Comparison of ENCODE assay signal across 8 mouse cellular contexts in genomic region chr6:86479816-86480188, GRCm38 (mm10). TPM values are rescaled to one million over a fixed set of nuclear protein-coding genes. Genes with fewer than 3 reads are reported as not detected.
DNase-seq lines count a peak whose midpoint lies in the region; ATAC-seq and TF ChIP-seq lines count a peak whose summit lies in the region.

No protein-coding gene starts in this region.

- ATAC-seq in hindbrain, embryonic 12.5 days (ENCODE audit: low FRiP score): no peak
- ATAC-seq in hindbrain, embryonic 16.5 days: no peak
- peak; percentile 58 for ATAC-seq in limb, embryonic 14.5 days (ENCODE audit: low FRiP score, low read depth)

- H3K36me3 ChIP-seq in hindbrain, embryonic 12.5 days: no peaks in the 10 kb centered on the region
- H3K36me3 ChIP-seq in hindbrain, embryonic 16.5 days (ENCODE audit: control insufficient read depth, insufficient read depth, low read length): no peaks in the 10 kb centered on the region
- H3K36me3 ChIP-seq in testis, adult 2 months (ENCODE audit: control insufficient read depth, insufficient read depth, low read length): no peaks in the 10 kb centered on the region
- no peaks in the 10 kb centered on the region for H3K36me3 ChIP-seq in limb, embryonic 14.5 days (ENCODE audit: control insufficient read depth, insufficient read depth, low read length)

- H3K9me3 ChIP-seq in hindbrain, embryonic 12.5 days (replicated peaks): no peaks in the 10 kb centered on the region
- H3K9me3 ChIP-seq in hindbrain, embryonic 16.5 days (ENCODE audit: control insufficient read depth, low read length): no peaks in the 10 kb centered on the region
- no peaks in the 10 kb centered on the region for H3K9me3 ChIP-seq in limb, embryonic 14.5 days (ENCODE audit: control insufficient read depth, low read length)

- no peak overlapping the region for H3K9ac ChIP-seq in hindbrain, embryonic 12.5 days
- no peak overlapping the region for H3K9ac ChIP-seq in hindbrain, embryonic 16.5 days (ENCODE audit: low read depth, low read length)
- no peak overlapping the region for H3K9ac ChIP-seq in limb, embryonic 14.5 days (ENCODE audit: low read depth, low read length, severe bottlenecking)

- no peaks in the 10 kb centered on the region for H3K27me3 ChIP-seq in hindbrain, embryonic 12.5 days
- no peaks in the 10 kb centered on the region for H3K27me3 ChIP-seq in hindbrain, embryonic 16.5 days (replicated peaks; ENCODE audit: control insufficient read depth, insufficient read depth, low read length)
- H3K27me3 ChIP-seq in testis, adult 2 months (ENCODE audit: control insufficient read depth, insufficient read depth, low read length): no peaks in the 10 kb centered on the region
- no peaks in the 10 kb centered on the region for H3K27me3 ChIP-seq in limb, embryonic 14.5 days (ENCODE audit: control insufficient read depth, insufficient read depth, low read length)

- intact Hi-C loops in left cerebral cortex, postnatal 14 days (cut with DNase I): no loop called here

- H3K27ac ChIP-seq in hindbrain, embryonic 12.5 days: peak overlapping the region; percentile 81; the same call in 1 of the 2 replicates
- no peak overlapping the region for H3K27ac ChIP-seq in hindbrain, embryonic 16.5 days (ENCODE audit: low read depth, low read length)
- peak overlapping the region; percentile 49; the same call in 1 of the 2 replicates for H3K27ac ChIP-seq in testis, adult 2 months (ENCODE audit: control insufficient read depth, insufficient read depth, low read depth, low read length)
- H3K27ac ChIP-seq in limb, embryonic 14.5 days (replicated peaks; ENCODE audit: low read depth, low read length): peak overlapping the region; percentile 94

- H3K4me2 ChIP-seq in hindbrain, embryonic 12.5 days (replicated peaks): no peak overlapping the region
- H3K4me2 ChIP-seq in hindbrain, embryonic 16.5 days (ENCODE audit: low read length): no peak overlapping the region
- peak overlapping the region; percentile 44; the same call in 1 of the 2 replicates for H3K4me2 ChIP-seq in limb, embryonic 14.5 days (replicated peaks; ENCODE audit: low read depth, low read length, severe bottlenecking)

- no peak for DNase-seq in testis, postnatal 14 days (ENCODE audit: low spot score)
- DNase-seq in limb, embryonic 14.5 days (ENCODE audit: low spot score): peak; percentile 32
- no peak for DNase-seq in left cerebral cortex, postnatal 14 days (ENCODE audit: low spot score in 2 of 2)
- DNase-seq in retina, postnatal 1 day: no peak
- DNase-seq in ovary, adult 18-20 months (ENCODE audit: low spot score): no peak

- no peak overlapping the region for H3K4me3 ChIP-seq in hindbrain, embryonic 12.5 days
- H3K4me3 ChIP-seq in hindbrain, embryonic 16.5 days (ENCODE audit: low read length): no peak overlapping the region
- H3K4me3 ChIP-seq in testis, adult 2 months (ENCODE audit: control insufficient read depth, low read depth, low read length): no peak overlapping the region
- H3K4me3 ChIP-seq in limb, embryonic 14.5 days (replicated peaks; ENCODE audit: low read length): no peak overlapping the region

- TF ChIP-seq CTCF in testis, adult 2 months (IDR thresholded peaks at IDR 0.05; ENCODE audit: control insufficient read depth, insufficient read depth, insufficient replicate concordance, low read depth, low read length): no peak

- H3K4me1 ChIP-seq in hindbrain, embryonic 12.5 days: peaks cover 20% of the 10 kb centered on the region
- H3K4me1 ChIP-seq in hindbrain, embryonic 16.5 days (ENCODE audit: control insufficient read depth, insufficient read depth, low read depth, low read length): no peaks in the 10 kb centered on the region; the same call in 1 of the 2 replicates
- H3K4me1 ChIP-seq in testis, adult 2 months (ENCODE audit: control insufficient read depth, insufficient read depth, low read length): peaks cover 2% of the 10 kb centered on the region; the same call in 1 of the 2 replicates
- peaks cover 41% of the 10 kb centered on the region for H3K4me1 ChIP-seq in limb, embryonic 14.5 days (ENCODE audit: control insufficient read depth, insufficient read depth, low read length)

- TF ChIP-seq POLR2A in testis, adult 2 months (IDR thresholded peaks at IDR 0.05; ENCODE audit: control insufficient read depth, low read depth, low read length): no peak
- no peak for TF ChIP-seq POLR2A in limb, embryonic 14.5 days (IDR thresholded peaks at IDR 0.05; ENCODE audit: borderline replicate concordance, extremely low read depth, insufficient read depth, insufficient read length)

RNA-seq across cellular contexts. Expression of gene C87436, which starts 41.6 kb away (rescaled TPM):
- polyA plus RNA-seq in hindbrain, embryonic 12.5 days (2016; fragmentation: Nextera tagmentation; extraction: Ambion mirVana): 28.1 and 29.7 TPM in 2 replicates
- polyA plus RNA-seq in hindbrain, embryonic 16.5 days (2015; fragmentation: Nextera tagmentation; extraction: Ambion mirVana): 21.4 and 22.9 TPM in 2 replicates
- polyA plus RNA-seq in testis, adult 2 months (2012; rRNA removed): 77.1 and 82.3 TPM in 2 replicates
- 16.0 and 19.1 TPM in 2 replicates for polyA plus RNA-seq in limb, embryonic 14.5 days (2012; rRNA removed)
- polyA plus RNA-seq in limb, embryonic 14.5 days (2014; fragmentation: Nextera tagmentation; extraction: Ambion mirVana): 20.6 and 22.2 TPM in 2 replicates
- 10 to 100 TPM; 13.7 to 14.3 TPM for total RNA-seq in left cerebral cortex, postnatal 14 days (2021)

RNA-seq across cellular contexts. Expression of gene Pcbp1, which starts 46.3 kb away (rescaled TPM):
- 557 and 561 TPM in 2 replicates for polyA plus RNA-seq in hindbrain, embryonic 12.5 days (2016; fragmentation: Nextera tagmentation; extraction: Ambion mirVana)
- polyA plus RNA-seq in hindbrain, embryonic 16.5 days (2015; fragmentation: Nextera tagmentation; extraction: Ambion mirVana): 123 and 163 TPM in 2 replicates
- polyA plus RNA-seq in testis, adult 2 months (2012; rRNA removed): 91.6 and 99.3 TPM in 2 replicates
- polyA plus RNA-seq in limb, embryonic 14.5 days (2012; rRNA removed): 333 and 395 TPM in 2 replicates
- 445 and 455 TPM in 2 replicates for polyA plus RNA-seq in limb, embryonic 14.5 days (2014; fragmentation: Nextera tagmentation; extraction: Ambion mirVana)
- 100 to 1,000 TPM; 182 to 190 TPM for total RNA-seq in left cerebral cortex, postnatal 14 days (2021)

RNA-seq across cellular contexts. Expression of gene Gm44790, which starts 53.3 kb away (rescaled TPM):
- not detected in 2 replicates for polyA plus RNA-seq in hindbrain, embryonic 12.5 days (2016; fragmentation: Nextera tagmentation; extraction: Ambion mirVana)
- polyA plus RNA-seq in hindbrain, embryonic 16.5 days (2015; fragmentation: Nextera tagmentation; extraction: Ambion mirVana): not detected in 2 replicates
- polyA plus RNA-seq in testis, adult 2 months (2012; rRNA removed): 2.8 and 3.1 TPM in 2 replicates
- 1.5 and 2.4 TPM in 2 replicates for polyA plus RNA-seq in limb, embryonic 14.5 days (2012; rRNA removed)
- 0.77 and 1.2 TPM in 2 replicates for polyA plus RNA-seq in limb, embryonic 14.5 days (2014; fragmentation: Nextera tagmentation; extraction: Ambion mirVana)
- under 1 TPM in 1 of 2 experiments, not detected in 1; 0.49 TPM for total RNA-seq in left cerebral cortex, postnatal 14 days (2021)
